In genomic region chr1:164984681-164985080, GRCm38 (mm10) we compare ENCODE assay signal across 14 mouse cellular contexts. TPM values are rescaled to one million over a fixed set of nuclear protein-coding genes. Genes with fewer than 3 reads are reported as not detected.
DNase-seq lines count a peak whose midpoint lies in the region; TF ChIP-seq lines count a peak whose summit lies in the region.
"Not testable (repeated sequence)": the region's sequence is repeated elsewhere in the genome, so short reads cannot be mapped to it uniquely, and the experiment has no call there.
"Had no signal": no experiment of that assay in that cellular context is flagged by ENCODE, and none has a peak within 500 bp of the region (broad histone marks: within the 10 kb centered on the region; RNA-seq: fewer than 3 reads in every experiment).

No protein-coding gene starts in this region.

- not testable (repeated sequence) for TF ChIP-seq CTCF in layer of hippocampus, adult 2 months (conservative IDR thresholded peaks at IDR 0.05)

- H3K27ac ChIP-seq in layer of hippocampus, adult 2 months = peak overlapping the region; percentile 67; the same call in 1 of the 2 replicates

- not testable (repeated sequence) for H3K4me3 ChIP-seq in layer of hippocampus, adult 2 months

- DNase-seq in brain, adult 2 months (ENCODE audit: low read depth, low spot score) = peak; percentile 55
- peak; percentile 15 for DNase-seq in cerebellum, adult 8-10 months
- peak; percentile 20 for DNase-seq in cerebellum, postnatal 14 days
- peak; percentile 73 for DNase-seq in heart, adult 11 months
- peak; percentile 11 to 45 for DNase-seq in layer of hippocampus, adult 2 months (ENCODE audit: low spot score in 2 of 2)
- peak; percentile 37 for DNase-seq in right cerebral cortex, adult 18-20 months

RNA-seq across cellular contexts. Expression of gene Xcl1, which starts 49.4 kb away (rescaled TPM):
- not detected for total RNA-seq in layer of hippocampus, adult 2 months (2021)
- total RNA-seq: adrenal gland, postnatal 14 days; forebrain, postnatal 0 days; G1E; gastrocnemius, adult 2 months; gastrocnemius, postnatal 14 days; gastrocnemius, postnatal 4 days; heart, postnatal 10 days; heart, postnatal 36 days had no signal

Comparison
In these comparisons a context has a peak if more than half of its experiments do, and no peak if none do; other contexts are left out.
1. DNase-seq: peak in every context shown above with its lines; median percentile 73 in heart, adult 11 months; 55 in brain, adult 2 months; 37 in right cerebral cortex, adult 18-20 months; 28 in layer of hippocampus, adult 2 months; 20 in cerebellum, postnatal 14 days; 15 in cerebellum, adult 8-10 months.